Mouse (Mus musculus) erythroblast, adult 5-6 weeks (primary cell): ENCODE data around the gene Plekhb2. TPM values are rescaled to one million over a fixed set of nuclear protein-coding genes. Genes with fewer than 3 reads are reported as not detected.

Experiments used
- ATAC-seq: replicated peaks from 2 replicates; pipeline ENCODE4 v1.8.0; 2016; ENCODE audit warnings: moderate number of reproducible peaks, mild to moderate bottlenecking, moderate TSS enrichment, inconsistent platforms; ENCODE audit not compliant: poor library complexity, low FRiP score, severe bottlenecking
- total RNA-seq, 2 experiments: library from RNA; stranded (forward) in 1 of 2; stranded (reverse) in 1 of 2; fragments of 150-400 nt in 1 of 2; fragments of 200-764, 138-1000 nt in 1 of 2; gene quantifications; 2 replicates each; pipeline versions ENCODE4 v1.2.3 to v1.2.4; 2015 to 2017; ENCODE audit warnings: low replicate concordance in 2 of 2

The Plekhb2 gene
- total RNA-seq, 2 experiments from 2014 or later: 5.5 to 16.7 TPM

GRCm38 (mm10) chr1:34862877-34863276, 13.1 kb downstream of the Plekhb2 start:
- ATAC-seq: no peak

- no peak for ATAC-seq
Measured at GRCm38 (mm10) chr1:34863323-34863722, 13.5 kb downstream of the Plekhb2 start.

- ATAC-seq: no peak
Measured at GRCm38 (mm10) chr1:34864243-34864642, 14.5 kb downstream of the Plekhb2 start.

GRCm38 (mm10) chr1:34865866-34866265, 16.1 kb downstream of the Plekhb2 start:
- ATAC-seq: no peak

- peak; percentile 83 for ATAC-seq
Measured at GRCm38 (mm10) chr1:34866815-34867573, 17.2 kb downstream of the Plekhb2 start.

- no peak for ATAC-seq
Measured at GRCm38 (mm10) chr1:34867574-34867955, 17.8 kb downstream of the Plekhb2 start.

- ATAC-seq: no peak
Measured at GRCm38 (mm10) chr1:34868391-34868790, 18.6 kb downstream of the Plekhb2 start.

- no peak for ATAC-seq
Measured at GRCm38 (mm10) chr1:34869231-34869630, 19.5 kb downstream of the Plekhb2 start.

GRCm38 (mm10) chr1:34871170-34871569, 21.4 kb downstream of the Plekhb2 start:
- no peak for ATAC-seq

GRCm38 (mm10) chr1:34873551-34873950, 23.8 kb downstream of the Plekhb2 start:
- ATAC-seq: no peak

GRCm38 (mm10) chr1:34879611-34880010, 29.8 kb downstream of the Plekhb2 start:
- ATAC-seq: no peak

GRCm38 (mm10) chr1:34883776-34884175, 34.0 kb downstream of the Plekhb2 start:
- ATAC-seq: no peak

- no peak for ATAC-seq
Measured at GRCm38 (mm10) chr1:34891559-34892289, 41.9 kb downstream of the Plekhb2 start.

- ATAC-seq: no peak
Measured at GRCm38 (mm10) chr1:34892466-34892865, 42.7 kb downstream of the Plekhb2 start.

GRCm38 (mm10) chr1:34893331-34893730, 43.6 kb downstream of the Plekhb2 start:
- no peak for ATAC-seq

GRCm38 (mm10) chr1:34893831-34894230, 44.1 kb downstream of the Plekhb2 start:
- no peak for ATAC-seq

GRCm38 (mm10) chr1:34896102-34896501, 46.3 kb downstream of the Plekhb2 start:
- no peak for ATAC-seq

- ATAC-seq: no peak
Measured at GRCm38 (mm10) chr1:34896898-34897297, 47.1 kb downstream of the Plekhb2 start.

GRCm38 (mm10) chr1:34928656-34929055, 78.9 kb downstream of the Plekhb2 start:
- no peak for ATAC-seq
